Mouse (Mus musculus): ENCODE measurements around the gene Misp. TPM values are rescaled to one million over a fixed set of nuclear protein-coding genes. Genes with fewer than 3 reads are reported as not detected.
A peak's percentile ranks its signal among the peaks of the same experiment; 100 is the strongest.

Gene Misp
- polyA plus RNA-seq, 1 experiment from 2014 or later: 27.6 TPM

GRCm38 (mm10) chr10:79838151-79838550 is 17.4 kb downstream of the Misp start:
- Histone ChIP-seq H3K27me3 (ENCODE audit: control insufficient read depth, insufficient read depth, low read length) (no peaks in the 10 kb centered on the region), H3K9ac (replicated peaks; ENCODE audit: low read depth, low read length) (no peak overlapping the region), H3K9me3 (ENCODE audit: control insufficient read depth, low read depth, low read length) (no peaks in the 10 kb centered on the region), H3K36me3 (ENCODE audit: control insufficient read depth, insufficient read depth, low read length) (no peaks in the 10 kb centered on the region), H3K27ac (ENCODE audit: low read length) (no peak overlapping the region), H3K4me1 (ENCODE audit: control insufficient read depth, insufficient read depth, low read length) (peaks cover 20% of the 10 kb centered on the region; the same call in 1 of the 2 replicates), H3K4me3 (ENCODE audit: low read depth, low read length) (no peak overlapping the region), H3K4me2 (replicated peaks; ENCODE audit: low read depth, low read length) (no peak overlapping the region)
- WGBS: 51% methylated on average over 2 of the region's 2 CpGs
- ATAC-seq (ENCODE audit: insufficient number of reproducible peaks, insufficient read depth, low FRiP score, low read depth): no peak

GRCm38 (mm10) chr10:79840091-79840490 is 19.3 kb downstream of the Misp start:
- Histone ChIP-seq H3K4me3 (ENCODE audit: low read depth, low read length) (0 out of 2 replicates have a peak overlapping the region, but pooled peaks have one; percentile 30), H3K4me1 (ENCODE audit: control insufficient read depth, insufficient read depth, low read length) (peaks cover 27% of the 10 kb centered on the region; the same call in 1 of the 2 replicates), H3K4me2 (replicated peaks; ENCODE audit: low read depth, low read length) (peak overlapping the region; percentile 84; the same call in 1 of the 2 replicates), H3K27me3 (ENCODE audit: control insufficient read depth, insufficient read depth, low read length) (no peaks in the 10 kb centered on the region), H3K36me3 (ENCODE audit: control insufficient read depth, insufficient read depth, low read length) (no peaks in the 10 kb centered on the region), H3K9me3 (ENCODE audit: control insufficient read depth, low read depth, low read length) (no peaks in the 10 kb centered on the region), H3K27ac (ENCODE audit: low read length) (peak overlapping the region; percentile 91), H3K9ac (replicated peaks; ENCODE audit: low read depth, low read length) (no peak overlapping the region)
- 89% methylated on average over 3 of the region's 3 CpGs for WGBS
- no peak for ATAC-seq (ENCODE audit: insufficient number of reproducible peaks, insufficient read depth, low FRiP score, low read depth)

GRCm38 (mm10) chr10:79840644-79841551 is 20.1 kb downstream of the Misp start:
- H3K27me3 ChIP-seq (ENCODE audit: control insufficient read depth, insufficient read depth, low read length): no peaks in the 10 kb centered on the region
- peak overlapping the region; percentile 91 for H3K27ac ChIP-seq (ENCODE audit: low read length)
- H3K36me3 ChIP-seq (ENCODE audit: control insufficient read depth, insufficient read depth, low read length): no peaks in the 10 kb centered on the region
- H3K4me2 ChIP-seq (replicated peaks; ENCODE audit: low read depth, low read length): peak overlapping the region; percentile 84
- H3K9me3 ChIP-seq (ENCODE audit: control insufficient read depth, low read depth, low read length): no peaks in the 10 kb centered on the region
- peak overlapping the region; percentile 30 for H3K4me3 ChIP-seq (ENCODE audit: low read depth, low read length)
- WGBS: 1% methylated on average over 24 of the region's 24 CpGs
- peak; percentile 91 for ATAC-seq (ENCODE audit: insufficient number of reproducible peaks, insufficient read depth, low FRiP score, low read depth)
- peaks cover 27% of the 10 kb centered on the region; the same call in 1 of the 2 replicates for H3K4me1 ChIP-seq (ENCODE audit: control insufficient read depth, insufficient read depth, low read length)
- no peak overlapping the region for H3K9ac ChIP-seq (replicated peaks; ENCODE audit: low read depth, low read length)

- ATAC-seq (ENCODE audit: insufficient number of reproducible peaks, insufficient read depth, low FRiP score, low read depth): no peak
- no peaks in the 10 kb centered on the region for H3K27me3 ChIP-seq (ENCODE audit: control insufficient read depth, insufficient read depth, low read length)
- 72% methylated on average over 3 of the region's 3 CpGs for WGBS
- H3K4me2 ChIP-seq (replicated peaks; ENCODE audit: low read depth, low read length): no peak overlapping the region
- H3K27ac ChIP-seq (ENCODE audit: low read length): no peak overlapping the region
- H3K4me1 ChIP-seq (ENCODE audit: control insufficient read depth, insufficient read depth, low read length): peaks cover 27% of the 10 kb centered on the region; the same call in 1 of the 2 replicates
- H3K9me3 ChIP-seq (ENCODE audit: control insufficient read depth, low read depth, low read length): no peaks in the 10 kb centered on the region
- H3K9ac ChIP-seq (replicated peaks; ENCODE audit: low read depth, low read length): no peak overlapping the region
- no peak overlapping the region for H3K4me3 ChIP-seq (ENCODE audit: low read depth, low read length)
- H3K36me3 ChIP-seq (ENCODE audit: control insufficient read depth, insufficient read depth, low read length): no peaks in the 10 kb centered on the region
Measured at GRCm38 (mm10) chr10:79842322-79842721, 21.5 kb downstream of the Misp start.

GRCm38 (mm10) chr10:79843476-79843875 is 22.7 kb downstream of the Misp start:
- WGBS: 50% methylated on average over 6 of the region's 6 CpGs
- no peak for ATAC-seq (ENCODE audit: insufficient number of reproducible peaks, insufficient read depth, low FRiP score, low read depth)
- H3K4me1 ChIP-seq (ENCODE audit: control insufficient read depth, insufficient read depth, low read length): peaks cover 27% of the 10 kb centered on the region; the same call in 1 of the 2 replicates
- H3K27me3 ChIP-seq (ENCODE audit: control insufficient read depth, insufficient read depth, low read length): no peaks in the 10 kb centered on the region
- no peaks in the 10 kb centered on the region for H3K36me3 ChIP-seq (ENCODE audit: control insufficient read depth, insufficient read depth, low read length)
- no peaks in the 10 kb centered on the region for H3K9me3 ChIP-seq (ENCODE audit: control insufficient read depth, low read depth, low read length)
- no peak overlapping the region for H3K4me3 ChIP-seq (ENCODE audit: low read depth, low read length)
- no peak overlapping the region for H3K4me2 ChIP-seq (replicated peaks; ENCODE audit: low read depth, low read length)
- H3K27ac ChIP-seq (ENCODE audit: low read length): no peak overlapping the region; the same call in 1 of the 2 replicates
- H3K9ac ChIP-seq (replicated peaks; ENCODE audit: low read depth, low read length): no peak overlapping the region

- Histone ChIP-seq H3K4me3 (ENCODE audit: low read depth, low read length) (no peak overlapping the region), H3K4me2 (replicated peaks; ENCODE audit: low read depth, low read length) (no peak overlapping the region), H3K36me3 (ENCODE audit: control insufficient read depth, insufficient read depth, low read length) (no peaks in the 10 kb centered on the region), H3K4me1 (ENCODE audit: control insufficient read depth, insufficient read depth, low read length) (peaks cover 22% of the 10 kb centered on the region), H3K9ac (replicated peaks; ENCODE audit: low read depth, low read length) (no peak overlapping the region), H3K9me3 (ENCODE audit: control insufficient read depth, low read depth, low read length) (no peaks in the 10 kb centered on the region), H3K27me3 (ENCODE audit: control insufficient read depth, insufficient read depth, low read length) (no peaks in the 10 kb centered on the region), H3K27ac (ENCODE audit: low read length) (no peak overlapping the region)
- 56% methylated on average over 5 of the region's 5 CpGs for WGBS
- no peak for ATAC-seq (ENCODE audit: insufficient number of reproducible peaks, insufficient read depth, low FRiP score, low read depth)
Measured at GRCm38 (mm10) chr10:79846553-79846952, 25.8 kb downstream of the Misp start.

DNA sequence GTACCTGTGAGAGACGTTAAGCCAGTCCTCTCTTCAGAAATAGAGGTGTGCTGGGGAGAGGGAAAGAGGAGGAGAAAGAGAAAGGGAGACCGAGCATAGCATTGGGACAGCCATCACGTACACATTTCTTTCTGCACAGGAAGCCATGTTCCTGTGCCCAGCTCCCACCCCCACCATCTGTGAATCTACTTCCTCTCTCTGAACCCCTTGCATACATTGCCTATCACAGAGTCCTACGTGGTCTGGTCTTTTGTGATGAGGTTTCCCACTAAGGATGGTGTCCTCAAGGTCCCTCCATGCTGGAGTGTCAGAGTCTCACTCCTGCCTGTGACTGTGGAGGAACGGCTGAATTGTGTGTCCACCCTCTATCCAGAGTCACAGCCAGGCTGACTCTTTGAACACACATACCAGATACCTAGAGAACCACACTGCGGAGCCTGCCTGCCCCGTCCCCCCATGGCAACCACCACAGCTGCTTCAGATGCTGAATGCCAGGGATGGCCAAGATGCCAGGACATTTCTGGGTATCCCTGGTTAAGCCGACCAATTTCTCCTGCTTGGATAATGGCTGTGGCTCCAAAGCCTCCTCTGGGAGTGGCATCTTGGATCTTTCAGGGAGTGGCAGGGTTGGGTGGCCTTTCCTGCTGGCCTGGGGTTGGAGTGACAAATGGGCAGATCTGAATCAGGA is 29.3 kb downstream of the Misp start:
- Histone ChIP-seq H3K36me3 (ENCODE audit: control insufficient read depth, insufficient read depth, low read length) (no peaks in the 10 kb centered on the region), H3K4me3 (ENCODE audit: low read depth, low read length) (no peak overlapping the region), H3K9me3 (ENCODE audit: control insufficient read depth, low read depth, low read length) (no peaks in the 10 kb centered on the region), H3K9ac (replicated peaks; ENCODE audit: low read depth, low read length) (no peak overlapping the region), H3K4me2 (replicated peaks; ENCODE audit: low read depth, low read length) (no peak overlapping the region), H3K27ac (ENCODE audit: low read length) (no peak overlapping the region), H3K4me1 (ENCODE audit: control insufficient read depth, insufficient read depth, low read length) (peaks cover 22% of the 10 kb centered on the region), H3K27me3 (ENCODE audit: control insufficient read depth, insufficient read depth, low read length) (no peaks in the 10 kb centered on the region)
- WGBS: 81% methylated on average over 8 of the region's 8 CpGs
- no peak for ATAC-seq (ENCODE audit: insufficient number of reproducible peaks, insufficient read depth, low FRiP score, low read depth)

DNA sequence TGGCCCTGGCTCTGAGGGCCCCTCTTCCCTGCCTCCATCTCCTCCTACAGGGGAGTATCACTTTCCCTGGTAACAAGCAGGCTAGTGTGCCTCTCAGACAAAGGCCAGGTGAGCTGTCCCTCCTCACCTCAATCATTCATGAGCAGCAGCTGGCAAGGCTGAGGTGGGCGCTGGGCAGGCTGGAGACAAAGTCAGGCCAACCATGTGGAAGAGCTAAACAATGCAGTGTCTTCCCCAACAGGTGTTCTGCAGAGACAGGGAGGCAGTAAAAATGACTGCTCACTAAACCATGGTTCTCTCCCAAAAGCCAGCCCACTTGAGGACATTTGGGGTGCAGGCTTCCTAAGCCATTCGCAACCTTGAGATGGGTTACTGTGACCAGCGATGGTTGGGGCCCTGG is 30.9 kb downstream of the Misp start:
- H3K4me1 ChIP-seq (ENCODE audit: control insufficient read depth, insufficient read depth, low read length): peaks cover 28% of the 10 kb centered on the region
- peak overlapping the region; percentile 79 for H3K4me2 ChIP-seq (replicated peaks; ENCODE audit: low read depth, low read length)
- no peak for ATAC-seq (ENCODE audit: insufficient number of reproducible peaks, insufficient read depth, low FRiP score, low read depth)
- H3K27ac ChIP-seq (ENCODE audit: low read length): peak overlapping the region; percentile 100
- peaks cover 7% of the 10 kb centered on the region; the same call in 1 of the 2 replicates for H3K36me3 ChIP-seq (ENCODE audit: control insufficient read depth, insufficient read depth, low read length)
- 0 out of 2 replicates have a peak overlapping the region, but pooled peaks have one; percentile 6 for H3K4me3 ChIP-seq (ENCODE audit: low read depth, low read length)
- no peaks in the 10 kb centered on the region for H3K9me3 ChIP-seq (ENCODE audit: control insufficient read depth, low read depth, low read length)
- 45% methylated on average over 3 of the region's 3 CpGs for WGBS
- H3K9ac ChIP-seq (replicated peaks; ENCODE audit: low read depth, low read length): 0 out of 2 replicates have a peak overlapping the region, but pooled peaks have one; percentile 22
- H3K27me3 ChIP-seq (ENCODE audit: control insufficient read depth, insufficient read depth, low read length): no peaks in the 10 kb centered on the region

All from stomach, embryonic 14.5 days (tissue).